Mouse (Mus musculus) macrophage (primary cell): Measurements from ENCODE around the gene Casp12. TPM values are rescaled to one million over a fixed set of nuclear protein-coding genes. Genes with fewer than 3 reads are reported as not detected.
A peak's percentile ranks its signal among the peaks of the same experiment; 100 is the strongest.

ENCODE experiments used
- H3K27ac ChIP-seq: fragments of 350-480 bp; formaldehyde crosslinking; 2 replicates; pipeline ENCODE4 v1.9.0; 2021
- H3K36me3 ChIP-seq: fragments of 350-480 bp; formaldehyde crosslinking; 2 replicates; pipeline ENCODE4 v1.9.0; 2021; ENCODE audit errors: inconsistent target
- H3K4me3 ChIP-seq: fragments of 350-480 bp; formaldehyde crosslinking; 2 replicates; pipeline ENCODE4 v1.9.0; 2021; ENCODE audit errors: inconsistent target
- H3K79me2 ChIP-seq: fragments of 350-480 bp; formaldehyde crosslinking; 2 replicates; pipeline ENCODE4 v1.9.0; 2021; ENCODE audit errors: inconsistent target
- WGBS: methylation state at CpG from one replicate; pipeline ENCODE4 v1.1.7; 2026; ENCODE audit warnings: inconsistent platforms; ENCODE audit not compliant: missing documents; 5-methylcytosine and 5-hydroxymethylcytosine counted together
- polyA plus RNA-seq: library from polyadenylated mRNA; stranded (reverse); fragments of 250-400 nt; gene quantifications from 3 replicates; pipeline ENCODE4 v1.2.4, GENCODE M21; 2018; ENCODE audit warnings: inconsistent platforms
- total RNA-seq, 78 experiments: library from RNA; depleted of rRNA; stranded (reverse); fragments of 250-400 nt; gene quantifications; 1 replicate in 9 of 78; 2 replicates in 24 of 78; 3 replicates in 43 of 78; 4 replicates in 2 of 78; pipeline ENCODE4 v1.2.4; 2018; ENCODE audit warnings: inconsistent platforms in 56 of 78

The Casp12 gene
- total RNA-seq (2018; cell fraction: chromatin; rRNA removed), result 10 to 100 TPM in 2 of 26 experiments, 1 to 10 TPM in 18, under 1 TPM in 5, not detected in 1; 0.56 to 44.2 (median 2.9) TPM
- total RNA-seq (2018; cell fraction: cytosol; rRNA removed), result 1 to 10 TPM in 15 of 26 experiments, under 1 TPM in 11; 0.32 to 2.8 (median 1.1) TPM
- total RNA-seq (2018; cell fraction: nucleus; rRNA removed), result 10 to 100 TPM in 2 of 26 experiments, 1 to 10 TPM in 19, under 1 TPM in 5; 0.44 to 40.8 (median 2.0) TPM
- polyA plus RNA-seq, result 0.59 to 2.6 TPM in 2 of 3 replicates, not detected in the other

GRCm38 (mm10) chr9:5345291-5345898 lies at the start of gene Casp12:
TSS of gene Casp12 (plus strand) at chr9:5345430.
- 33% methylated on average over 4 of the region's 4 CpGs for WGBS
- H3K36me3 ChIP-seq, result no peaks in the 10 kb centered on the region
- H3K79me2 ChIP-seq, result no peaks in the 10 kb centered on the region
- no peak within 1 kb of the TSS for H3K4me3 ChIP-seq
- H3K27ac ChIP-seq, result no peak within 1 kb of the TSS

GRCm38 (mm10) chr9:5296354-5297237 lies 48.6 kb upstream of the Casp12 start:
- Histone ChIP-seq H3K4me3 (no peak overlapping the region), H3K79me2 (peaks cover 25% of the 10 kb centered on the region), H3K36me3 (no peaks in the 10 kb centered on the region), H3K27ac (no peak overlapping the region)
- WGBS, result 95% methylated on average over 2 of the region's 2 CpGs

GRCm38 (mm10) chr9:5298329-5299131 lies 46.7 kb upstream of the Casp12 start, which contains the start of gene Casp1:
TSS of gene Casp1 (plus strand) at chr9:5298517.
- Histone ChIP-seq H3K27ac (peak within 1 kb of the TSS; percentile 90), H3K4me3 (peak within 1 kb of the TSS; percentile 65), H3K36me3 (peaks cover 13% of the 10 kb centered on the region; the same call in 1 of the 2 replicates), H3K79me2 (peaks cover 31% of the 10 kb centered on the region)
- 1% methylated on average over 11 of the region's 11 CpGs for WGBS

GRCm38 (mm10) chr9:5299132-5299381 lies 46.2 kb upstream of the Casp12 start:
- 14% methylated on average over 2 of the region's 2 CpGs for WGBS
- H3K36me3 ChIP-seq, result peaks cover 17% of the 10 kb centered on the region; the same call in 1 of the 2 replicates
- H3K4me3 ChIP-seq, result peak overlapping the region; percentile 65
- H3K79me2 ChIP-seq, result peaks cover 31% of the 10 kb centered on the region
- peak overlapping the region; percentile 90 for H3K27ac ChIP-seq

- Histone ChIP-seq H3K27ac (peak within 1 kb of the TSS; percentile 78), H3K79me2 (peaks cover 48% of the 10 kb centered on the region), H3K36me3 (peaks cover 23% of the 10 kb centered on the region), H3K4me3 (peak within 1 kb of the TSS; percentile 68)
- 2% methylated on average over 5 of the region's 5 CpGs for WGBS
These were observed 36.7 kb upstream of the Casp12 start, which contains the start of gene Casp4 for GRCm38 (mm10) chr9:5308561-5308960. TSS of gene Casp4 (plus strand) at chr9:5308828.

GRCm38 (mm10) chr9:5310112-5310511 lies 35.1 kb upstream of the Casp12 start:
- peaks cover 11% of the 10 kb centered on the region for H3K36me3 ChIP-seq
- peaks cover 64% of the 10 kb centered on the region for H3K79me2 ChIP-seq
- peak overlapping the region; percentile 68 for H3K4me3 ChIP-seq
- no peak overlapping the region for H3K27ac ChIP-seq

GRCm38 (mm10) chr9:5311435-5311834 lies 33.8 kb upstream of the Casp12 start:
- H3K36me3 ChIP-seq, result peaks cover 3% of the 10 kb centered on the region; the same call in 1 of the 2 replicates
- H3K79me2 ChIP-seq, result peaks cover 77% of the 10 kb centered on the region
- WGBS, result 80% methylated on average over 4 of the region's 4 CpGs
- no peak overlapping the region for H3K4me3 ChIP-seq
- H3K27ac ChIP-seq, result no peak overlapping the region

- no peak overlapping the region for H3K4me3 ChIP-seq
- H3K79me2 ChIP-seq, result no peaks in the 10 kb centered on the region
- H3K27ac ChIP-seq, result no peak overlapping the region
- 78% methylated on average over 2 of the region's 3 CpGs for WGBS
- peaks cover 52% of the 10 kb centered on the region for H3K36me3 ChIP-seq
These were observed 17.0 kb upstream of the Casp12 start for GRCm38 (mm10) chr9:5328204-5328603.

- Histone ChIP-seq H3K79me2 (no peaks in the 10 kb centered on the region), H3K36me3 (peaks cover 26% of the 10 kb centered on the region; the same call in 1 of the 2 replicates), H3K27ac (no peak overlapping the region), H3K4me3 (no peak overlapping the region)
These were observed 12.8 kb upstream of the Casp12 start for GRCm38 (mm10) chr9:5332441-5332840.

GRCm38 (mm10) chr9:5333422-5333821 lies 11.8 kb upstream of the Casp12 start:
- WGBS, result 73% methylated on average over 1 of the region's 1 CpGs
- Histone ChIP-seq H3K4me3 (no peak overlapping the region), H3K27ac (no peak overlapping the region), H3K79me2 (no peaks in the 10 kb centered on the region), H3K36me3 (peaks cover 22% of the 10 kb centered on the region; the same call in 1 of the 2 replicates)

- 50% methylated on average over 1 of the region's 1 CpGs for WGBS
- Histone ChIP-seq H3K79me2 (no peaks in the 10 kb centered on the region), H3K27ac (no peak overlapping the region), H3K36me3 (no peaks in the 10 kb centered on the region), H3K4me3 (no peak overlapping the region)
These were observed 2.1 kb upstream of the Casp12 start for GRCm38 (mm10) chr9:5343092-5343491.

- no peaks in the 10 kb centered on the region for H3K79me2 ChIP-seq
- WGBS, result 26% methylated on average over 4 of the region's 4 CpGs
- H3K4me3 ChIP-seq, result no peak overlapping the region
- no peak overlapping the region for H3K27ac ChIP-seq
- no peaks in the 10 kb centered on the region for H3K36me3 ChIP-seq
These were observed 1.1 kb upstream of the Casp12 start for GRCm38 (mm10) chr9:5344090-5344489.

- no peaks in the 10 kb centered on the region for H3K79me2 ChIP-seq
- 80% methylated on average over 4 of the region's 4 CpGs for WGBS
These were observed 2.2 kb downstream of the Casp12 start for GRCm38 (mm10) chr9:5347381-5347780.

GRCm38 (mm10) chr9:5353673-5354072 lies 8.4 kb downstream of the Casp12 start:
- no peak overlapping the region for H3K27ac ChIP-seq
- H3K36me3 ChIP-seq, result no peaks in the 10 kb centered on the region
- no peaks in the 10 kb centered on the region for H3K79me2 ChIP-seq
- H3K4me3 ChIP-seq, result no peak overlapping the region
- 92% methylated on average over 2 of the region's 2 CpGs for WGBS

More at GRCm38 (mm10) chr9:5347381-5347780, 2.2 kb downstream of the Casp12 start:
- Histone ChIP-seq H3K36me3 (no peaks in the 10 kb centered on the region), H3K4me3 (no peak overlapping the region), H3K27ac (no peak overlapping the region)
